Mouse (Mus musculus) megakaryocyte, embryonic 14.5 days (primary cell): ENCODE measurements around the gene Pou2f1.

Source experiments
- FLI1 ChIP-seq: IDR thresholded peaks from 2 replicates; pipeline ENCODE4 v1.6.1; 2012; ENCODE audit warnings: low read length, inconsistent platforms, mixed read lengths
- GATA1 ChIP-seq: IDR thresholded peaks from 3 replicates; pipeline ENCODE4 v1.6.1; 2012; ENCODE audit warnings: mixed read lengths, low read length, inconsistent platforms, borderline replicate concordance

DNA sequence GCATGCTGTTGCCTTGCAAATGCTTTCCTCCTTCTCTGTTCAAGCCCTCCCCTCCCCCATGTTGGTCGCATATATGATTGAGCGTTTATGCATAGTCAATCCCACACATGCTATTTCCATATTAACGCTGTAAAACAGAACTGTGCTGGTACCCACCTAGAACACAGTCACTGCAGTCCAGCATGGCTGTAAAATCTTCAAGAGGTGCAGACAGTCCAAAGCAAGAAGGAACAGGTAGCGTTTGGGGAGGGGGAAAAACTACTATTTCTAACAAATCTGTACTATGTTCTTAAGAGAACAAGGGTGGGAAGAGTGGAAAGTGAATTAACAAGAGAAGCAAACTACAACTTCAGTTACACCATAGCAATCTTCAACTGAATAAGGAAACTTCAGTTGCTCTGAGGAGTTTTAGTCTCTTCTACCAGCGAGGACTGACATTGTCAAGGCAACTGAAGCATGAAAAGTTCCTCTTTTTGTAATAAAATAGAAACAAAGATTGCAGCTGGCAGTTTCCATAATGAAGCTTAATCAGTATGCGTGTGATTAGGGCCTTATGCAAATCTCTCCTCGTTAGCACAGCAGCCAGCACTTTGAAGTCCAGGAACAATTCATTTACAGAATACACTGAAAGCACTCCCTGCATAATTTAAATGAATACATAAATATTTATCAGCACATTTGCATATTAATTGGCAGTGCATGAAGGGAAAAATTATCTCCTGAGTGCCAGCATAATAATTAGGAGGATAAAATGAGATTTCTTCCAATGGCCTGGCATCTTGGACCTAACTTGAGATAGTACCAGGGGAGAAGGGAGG is 67.6 kb downstream of the Pou2f1 start:
- no peak for TF ChIP-seq GATA1
- TF ChIP-seq FLI1: no peak
